Mouse (Mus musculus) heart, embryonic 15.5 days (tissue): Measurements from ENCODE around the gene Pbp2. TPM values are rescaled to one million over a fixed set of nuclear protein-coding genes. Genes with fewer than 3 reads are reported as not detected.
A peak's percentile ranks its signal among the peaks of the same experiment; 100 is the strongest.

Experiments used
- ATAC-seq: fragments of 200-750 bp; cut with Nextera tagmentation; replicated peaks from 2 replicates; pipeline ENCODE4 v1.8.0; 2017; ENCODE audit warnings: low read depth, moderate TSS enrichment; ENCODE audit not compliant: insufficient number of reproducible peaks, insufficient read depth, low FRiP score
- H3K27ac ChIP-seq: fragments of 300-500 bp; sonication (generic); 2 replicates; pipeline ENCODE4 v1.5.1; 2015; ENCODE audit warnings: mild to moderate bottlenecking, inconsistent platforms
- H3K27me3 ChIP-seq: fragments of 300-500 bp; sonication (generic); 2 replicates; pipeline ENCODE4 v1.6.1; 2015; ENCODE audit warnings: inconsistent platforms
- H3K36me3 ChIP-seq: fragments of 300-500 bp; sonication (generic); 2 replicates; pipeline ENCODE4 v1.6.1; 2015; ENCODE audit warnings: mild to moderate bottlenecking, inconsistent platforms
- H3K4me1 ChIP-seq: fragments of 300-500 bp; sonication (generic); replicated peaks from 2 replicates; pipeline ENCODE4 v1.6.1; 2015; ENCODE audit warnings: inconsistent platforms
- H3K4me2 ChIP-seq: fragments of 300-500 bp; sonication (generic); 2 replicates; pipeline ENCODE4 v1.6.1; 2015; ENCODE audit warnings: inconsistent platforms, mild to moderate bottlenecking, moderate library complexity
- H3K4me3 ChIP-seq: fragments of 300-500 bp; sonication (generic); 2 replicates; pipeline ENCODE4 v1.5.1; 2015; ENCODE audit warnings: mild to moderate bottlenecking, inconsistent platforms
- H3K9ac ChIP-seq: fragments of 300-500 bp; sonication (generic); 2 replicates; pipeline ENCODE4 v1.6.1; 2015; ENCODE audit warnings: mild to moderate bottlenecking, inconsistent platforms
- H3K9me3 ChIP-seq: fragments of 300-500 bp; sonication (generic); replicated peaks from 2 replicates; pipeline ENCODE4 v1.6.1; 2016; ENCODE audit warnings: inconsistent platforms
- WGBS: fragments of 180-500 bp; shearing (Covaris S2); methylation state at CpG from one replicate; pipeline ENCODE4 v1.1.7; 2015; ENCODE audit warnings: mixed read lengths; 5-methylcytosine and 5-hydroxymethylcytosine counted together
- polyA plus RNA-seq: library from polyadenylated mRNA; unstranded; fragments of >200 nt; fragmentation: Nextera tagmentation; extraction: Ambion mirVana; gene quantifications from 2 replicates; pipeline ENCODE4 v1.2.1, GENCODE M21; 2015

The Pbp2 gene
- 0.10 TPM in 1 of 2 replicates, not detected in the other for polyA plus RNA-seq

DNA sequence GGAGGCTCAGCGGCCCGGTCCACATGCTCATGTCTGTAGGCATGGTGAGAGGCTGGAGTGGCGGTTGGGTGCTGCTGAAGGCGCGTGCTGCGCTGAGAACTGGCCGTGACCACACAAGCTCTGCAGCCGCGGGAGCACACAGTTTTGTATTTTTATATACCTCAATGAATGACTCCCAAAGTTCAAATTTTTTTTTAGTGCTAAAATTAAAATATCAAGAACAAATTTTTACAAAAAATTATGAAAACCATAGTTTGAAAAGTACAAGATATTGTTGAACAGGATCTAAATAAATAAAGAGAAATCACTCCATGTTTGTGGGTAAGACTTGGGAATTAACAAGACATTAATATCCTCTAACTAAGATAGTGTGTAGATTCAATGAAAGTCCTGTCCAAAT is at the start of gene Pbp2:
TSS of gene Pbp2 (minus strand) at position 101 of the 400 bp plus-strand sequence.
- H3K27ac ChIP-seq = no peak within 1 kb of the TSS
- H3K4me1 ChIP-seq = no peaks in the 10 kb centered on the region
- no peak within 1 kb of the TSS for H3K4me3 ChIP-seq
- no peak within 1 kb of the TSS for H3K4me2 ChIP-seq
- H3K36me3 ChIP-seq = no peaks in the 10 kb centered on the region
- H3K9ac ChIP-seq = no peak within 1 kb of the TSS
- ATAC-seq = no peak
- H3K27me3 ChIP-seq = no peaks in the 10 kb centered on the region
- H3K9me3 ChIP-seq = no peaks in the 10 kb centered on the region
- 98% methylated on average over 9 of the region's 9 CpGs for WGBS

DNA sequence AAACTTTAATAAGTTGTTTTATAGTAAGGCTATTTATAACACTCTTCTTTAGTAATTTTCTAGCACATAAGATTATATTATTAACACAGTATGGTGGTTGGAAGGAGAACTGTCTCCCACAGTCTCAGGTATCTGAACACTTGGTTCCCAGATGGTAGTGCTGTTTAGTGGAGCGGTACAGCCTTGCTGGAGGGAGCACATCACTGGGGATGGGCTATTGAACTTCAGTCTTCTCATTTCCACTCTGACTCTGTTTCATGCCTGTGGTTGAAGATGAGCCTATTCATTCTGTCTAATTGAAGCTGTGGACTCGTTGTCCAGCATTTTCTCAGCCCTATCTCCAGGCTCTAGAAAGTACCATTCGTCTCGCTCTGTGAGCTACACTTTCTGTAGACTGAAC is 44.7 kb upstream of the Pbp2 start:
- 84% methylated on average over 4 of the region's 4 CpGs for WGBS
- no peak overlapping the region for H3K9ac ChIP-seq

DNA sequence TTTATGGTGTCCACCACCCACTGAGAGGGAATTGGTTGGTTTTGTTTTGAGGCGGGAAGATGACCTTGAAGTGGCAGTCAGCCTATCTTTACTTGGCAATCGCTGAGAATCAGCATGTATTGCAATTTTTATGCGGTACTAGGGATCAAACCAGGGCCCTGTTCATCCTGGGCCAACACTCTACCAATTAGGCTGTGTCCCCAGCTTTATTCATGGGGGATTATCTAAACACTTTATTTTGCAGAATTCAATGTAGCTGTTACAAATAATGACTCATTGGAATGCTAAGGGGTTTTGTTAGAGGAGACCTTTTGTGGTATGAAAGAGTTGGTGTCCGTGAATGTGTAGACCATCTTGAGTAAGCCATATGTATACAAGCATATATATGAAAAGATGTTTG is 42.3 kb upstream of the Pbp2 start:
- no peak overlapping the region for H3K9ac ChIP-seq
- H3K4me2 ChIP-seq = no peak overlapping the region
- no peak overlapping the region for H3K4me3 ChIP-seq
- peaks cover 6% of the 10 kb centered on the region for H3K4me1 ChIP-seq
- no peaks in the 10 kb centered on the region for H3K36me3 ChIP-seq
- no peak overlapping the region for H3K27ac ChIP-seq
- no peaks in the 10 kb centered on the region for H3K27me3 ChIP-seq
- no peak for ATAC-seq
- 77% methylated on average over 4 of the region's 4 CpGs for WGBS
- no peaks in the 10 kb centered on the region for H3K9me3 ChIP-seq

More for the DNA sequence above, 44.7 kb upstream of the Pbp2 start:
- H3K4me3 ChIP-seq = no peak overlapping the region
- no peak overlapping the region for H3K27ac ChIP-seq
- no peaks in the 10 kb centered on the region for H3K27me3 ChIP-seq
- no peak overlapping the region for H3K4me2 ChIP-seq
- no peaks in the 10 kb centered on the region for H3K9me3 ChIP-seq
- ATAC-seq = no peak
- H3K36me3 ChIP-seq = no peaks in the 10 kb centered on the region
- peaks cover 6% of the 10 kb centered on the region for H3K4me1 ChIP-seq

DNA sequence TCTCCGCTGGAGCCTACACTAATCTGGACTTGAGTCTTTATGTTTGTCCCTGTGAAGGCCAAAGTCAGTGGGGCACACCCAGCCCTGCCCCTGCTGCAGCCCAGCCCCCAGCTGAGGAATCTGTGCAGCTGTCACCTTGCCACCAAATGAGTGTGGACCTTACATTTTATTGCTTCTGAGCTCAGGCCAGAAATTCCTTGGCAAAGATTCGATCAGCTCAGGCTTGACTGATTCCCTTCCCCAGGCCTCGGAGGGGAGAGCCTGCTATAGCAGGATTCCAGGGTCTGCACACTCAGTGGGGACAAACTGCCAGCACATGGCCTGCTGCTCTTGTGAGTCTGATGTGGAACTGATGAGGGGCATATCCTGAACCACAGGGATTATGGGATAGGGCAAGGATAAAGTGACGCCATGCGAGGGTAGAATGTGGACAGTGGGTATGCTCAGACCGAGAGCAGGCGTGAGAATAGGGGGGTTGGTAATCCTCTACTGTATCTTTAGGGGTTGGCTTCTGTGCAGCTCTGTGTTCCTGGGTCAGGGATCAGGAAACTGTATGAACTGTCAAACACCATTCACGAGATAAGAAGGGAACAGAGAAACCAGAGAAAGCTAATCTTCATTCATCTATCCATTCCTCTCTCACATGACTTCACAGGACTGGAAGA is 41.6 kb upstream of the Pbp2 start:
- no peaks in the 10 kb centered on the region for H3K36me3 ChIP-seq
- no peak for ATAC-seq
- H3K9ac ChIP-seq = no peak overlapping the region
- peaks cover 6% of the 10 kb centered on the region for H3K4me1 ChIP-seq
- H3K27me3 ChIP-seq = no peaks in the 10 kb centered on the region
- no peak overlapping the region for H3K4me2 ChIP-seq
- no peaks in the 10 kb centered on the region for H3K9me3 ChIP-seq
- peak overlapping the region; percentile 26; the same call in 1 of the 2 replicates for H3K27ac ChIP-seq
- 49% methylated on average over 8 of the region's 8 CpGs for WGBS
- no peak overlapping the region for H3K4me3 ChIP-seq

DNA sequence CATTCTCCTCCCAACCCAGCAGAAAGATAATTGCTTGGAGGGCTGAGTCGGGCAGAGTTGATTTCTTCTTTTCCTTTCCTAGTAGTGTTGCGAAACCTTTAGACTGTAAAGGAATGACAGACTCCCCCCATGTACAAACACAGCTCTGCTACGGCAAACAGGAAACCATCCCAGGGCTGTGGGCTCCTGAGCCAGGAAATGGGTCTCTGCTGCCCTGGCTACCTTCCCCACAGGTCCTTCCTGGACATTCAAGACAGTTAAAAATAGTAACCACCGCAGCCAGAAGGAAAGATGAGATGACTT is 30.8 kb upstream of the Pbp2 start:
- no peaks in the 10 kb centered on the region for H3K9me3 ChIP-seq
- H3K4me2 ChIP-seq = no peak overlapping the region
- no peaks in the 10 kb centered on the region for H3K27me3 ChIP-seq

DNA sequence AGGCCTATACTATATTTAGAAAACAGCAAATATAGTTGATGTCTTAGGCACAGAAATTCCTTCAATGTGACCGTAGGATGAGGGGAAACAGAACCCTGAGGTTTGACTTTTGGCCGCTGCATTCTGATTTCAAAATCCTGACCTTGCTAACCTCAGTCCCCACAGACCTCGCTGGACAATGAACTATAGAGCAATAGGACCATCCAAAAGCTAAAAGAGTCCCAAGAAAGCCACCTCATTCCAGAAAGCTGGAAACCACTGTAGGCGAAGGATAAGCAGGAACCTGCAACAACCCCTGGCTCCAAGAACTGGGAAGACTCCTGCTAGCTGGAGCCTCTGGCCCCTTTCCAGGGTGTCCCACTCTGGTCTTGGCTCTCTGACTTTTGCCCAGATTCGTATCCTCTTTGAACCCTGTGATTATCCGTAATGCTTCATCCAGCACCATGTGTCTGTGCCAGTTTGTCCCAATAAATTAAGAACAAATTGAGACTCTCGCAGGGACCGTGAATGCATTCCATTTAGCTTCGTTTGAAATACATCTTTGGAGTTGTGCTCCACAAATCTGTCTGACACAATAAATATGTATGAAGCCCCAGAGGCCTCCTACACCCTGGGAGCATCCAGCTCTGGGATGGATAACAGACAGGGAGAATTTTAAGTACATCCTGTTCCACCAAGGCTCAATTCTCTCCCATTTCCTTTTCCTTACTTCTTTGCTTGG is 30.3 kb upstream of the Pbp2 start:
- H3K4me1 ChIP-seq = peaks cover 9% of the 10 kb centered on the region
- H3K9me3 ChIP-seq = no peaks in the 10 kb centered on the region
- 67% methylated on average over 9 of the region's 9 CpGs for WGBS
- no peak overlapping the region for H3K4me2 ChIP-seq
- H3K36me3 ChIP-seq = no peaks in the 10 kb centered on the region
- no peaks in the 10 kb centered on the region for H3K27me3 ChIP-seq
- no peak overlapping the region for H3K9ac ChIP-seq
- no peak overlapping the region for H3K4me3 ChIP-seq
- peak overlapping the region; percentile 24 for H3K27ac ChIP-seq
- no peak for ATAC-seq

More for the DNA sequence above, 30.8 kb upstream of the Pbp2 start:
- 0 out of 2 replicates have a peak, but pooled peaks have one; percentile 64 for ATAC-seq
- H3K9ac ChIP-seq = no peak overlapping the region
- peak overlapping the region; percentile 24 for H3K27ac ChIP-seq
- H3K4me3 ChIP-seq = no peak overlapping the region
- WGBS = 42% methylated on average over 4 of the region's 4 CpGs
- H3K36me3 ChIP-seq = no peaks in the 10 kb centered on the region
- peaks cover 9% of the 10 kb centered on the region for H3K4me1 ChIP-seq

DNA sequence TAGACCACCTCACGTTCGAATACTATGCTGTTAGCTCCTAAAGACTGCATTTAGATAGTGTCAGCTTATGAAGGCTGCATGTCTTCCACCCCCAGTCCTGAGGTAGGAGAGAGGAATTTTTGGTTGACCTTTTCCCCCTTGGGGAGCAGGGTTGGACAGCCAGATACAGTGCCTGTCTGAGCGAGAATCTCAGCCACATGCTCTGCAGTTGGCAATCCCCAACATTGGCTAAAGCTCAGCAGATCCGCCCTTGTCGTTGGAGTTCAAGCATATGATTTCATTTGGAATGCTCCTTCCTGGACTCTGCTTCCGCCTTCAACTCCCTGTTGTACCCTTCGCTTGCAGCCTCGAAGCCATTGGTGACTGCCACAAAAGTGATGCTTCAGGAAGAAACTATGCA is 26.2 kb upstream of the Pbp2 start:
- Histone ChIP-seq H3K27ac (no peak overlapping the region), H3K4me1 (peaks cover 17% of the 10 kb centered on the region), H3K27me3 (no peaks in the 10 kb centered on the region), H3K9ac (no peak overlapping the region), H3K9me3 (no peaks in the 10 kb centered on the region), H3K4me3 (no peak overlapping the region), H3K4me2 (no peak overlapping the region), H3K36me3 (no peaks in the 10 kb centered on the region)
- WGBS = 73% methylated on average over 8 of the region's 8 CpGs
- no peak for ATAC-seq

DNA sequence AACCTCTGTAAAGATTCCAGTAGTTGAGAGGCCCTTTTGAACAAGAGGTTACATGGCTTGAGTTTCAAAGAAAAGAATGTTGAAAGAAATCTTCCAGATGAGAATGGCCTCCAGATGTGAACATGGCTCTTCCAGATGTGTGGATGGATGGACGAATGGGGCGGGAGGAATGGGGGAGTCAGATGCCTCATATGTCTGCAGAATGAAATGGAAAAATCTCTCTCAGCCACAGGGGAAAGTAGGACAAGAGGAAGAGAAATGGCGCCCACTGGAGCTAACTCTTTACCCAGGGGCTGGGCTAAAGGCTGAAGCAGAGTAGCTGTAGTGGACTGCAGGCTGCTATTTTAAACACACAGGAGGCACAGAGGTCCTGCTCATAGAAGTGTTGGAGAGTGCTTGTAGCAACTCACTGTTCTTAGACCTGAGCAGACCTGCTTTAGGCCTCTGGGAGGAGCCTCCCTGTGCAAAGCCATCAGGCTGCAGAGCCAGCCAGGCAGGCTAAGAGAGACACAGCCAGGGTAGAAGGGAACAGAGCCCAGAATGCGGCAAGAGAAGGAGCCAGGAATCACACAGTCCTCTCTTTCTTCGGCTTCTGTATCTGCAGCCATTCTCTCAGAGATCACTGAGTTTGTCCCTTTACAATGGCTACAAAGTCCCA is 23.9 kb upstream of the Pbp2 start:
- peak; percentile 28 for ATAC-seq
- H3K4me1 ChIP-seq = peaks cover 9% of the 10 kb centered on the region

DNA sequence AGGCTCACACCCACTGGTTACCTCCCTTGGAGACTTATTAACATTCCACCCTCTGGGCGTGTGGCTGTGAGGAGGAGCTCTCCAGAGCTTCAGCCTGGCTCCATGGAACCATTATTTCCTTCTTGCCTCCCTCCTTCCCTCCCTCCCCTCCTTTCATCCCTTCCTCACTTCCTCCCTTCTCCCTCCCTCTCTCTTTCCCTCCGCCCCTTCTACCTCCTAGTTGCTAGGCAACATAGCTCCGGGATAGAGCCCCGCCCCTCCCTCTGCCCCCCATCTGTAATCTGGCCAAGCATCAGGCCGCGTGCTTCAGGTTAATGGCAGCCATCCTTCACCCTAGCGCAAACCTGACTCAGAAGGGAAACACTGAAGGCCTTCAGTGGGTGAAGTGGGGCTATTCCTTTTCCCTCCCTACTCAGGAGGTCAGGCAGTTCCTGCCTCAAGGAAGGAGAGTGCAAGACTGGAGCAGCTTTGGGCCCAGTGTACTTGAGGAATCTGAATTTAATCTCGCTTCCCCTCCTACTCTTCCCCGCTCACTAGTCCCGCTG is 22.6 kb upstream of the Pbp2 start:
- no peak overlapping the region for H3K4me3 ChIP-seq
- H3K36me3 ChIP-seq = no peaks in the 10 kb centered on the region
- H3K4me2 ChIP-seq = no peak overlapping the region
- 33% methylated on average over 10 of the region's 10 CpGs for WGBS
- H3K27me3 ChIP-seq = no peaks in the 10 kb centered on the region
- no peaks in the 10 kb centered on the region for H3K9me3 ChIP-seq
- H3K4me1 ChIP-seq = peaks cover 9% of the 10 kb centered on the region
- ATAC-seq = no peak
- H3K9ac ChIP-seq = no peak overlapping the region
- peak overlapping the region; percentile 59; the same call in 1 of the 2 replicates for H3K27ac ChIP-seq

More for the DNA sequence above, 23.9 kb upstream of the Pbp2 start:
- H3K4me3 ChIP-seq = no peak overlapping the region
- H3K36me3 ChIP-seq = no peaks in the 10 kb centered on the region
- H3K27ac ChIP-seq = peak overlapping the region; percentile 59
- H3K27me3 ChIP-seq = no peaks in the 10 kb centered on the region
- no peaks in the 10 kb centered on the region for H3K9me3 ChIP-seq
- no peak overlapping the region for H3K4me2 ChIP-seq
- no peak overlapping the region for H3K9ac ChIP-seq
- 61% methylated on average over 5 of the region's 5 CpGs for WGBS

DNA sequence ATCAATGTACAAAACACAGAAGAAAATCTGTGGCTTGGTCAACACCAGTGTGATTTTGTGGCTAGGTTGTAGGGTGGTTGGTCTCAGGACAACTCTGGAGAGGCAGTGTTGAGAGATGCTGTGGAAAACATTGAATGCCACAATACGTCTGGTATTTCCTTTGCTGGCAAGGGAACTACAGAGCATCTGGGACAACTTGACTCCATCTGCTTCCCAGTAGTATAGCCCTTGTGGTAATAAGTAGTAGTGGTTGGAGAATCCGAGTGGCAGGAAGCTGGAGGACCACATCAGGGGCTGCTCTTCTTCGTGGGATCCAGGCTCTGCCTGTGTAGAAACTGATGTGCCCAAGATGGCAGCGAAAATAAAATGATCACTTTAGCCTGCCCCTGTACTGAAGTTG is 21.7 kb upstream of the Pbp2 start:
- peaks cover 9% of the 10 kb centered on the region for H3K4me1 ChIP-seq
- no peaks in the 10 kb centered on the region for H3K36me3 ChIP-seq
- WGBS = 68% methylated on average over 4 of the region's 4 CpGs
- H3K9ac ChIP-seq = no peak overlapping the region
- no peaks in the 10 kb centered on the region for H3K9me3 ChIP-seq
- H3K27me3 ChIP-seq = no peaks in the 10 kb centered on the region
- H3K4me2 ChIP-seq = no peak overlapping the region
- no peak overlapping the region for H3K27ac ChIP-seq
- H3K4me3 ChIP-seq = no peak overlapping the region
- 0 out of 2 replicates have a peak, but pooled peaks have one; percentile 28 for ATAC-seq

DNA sequence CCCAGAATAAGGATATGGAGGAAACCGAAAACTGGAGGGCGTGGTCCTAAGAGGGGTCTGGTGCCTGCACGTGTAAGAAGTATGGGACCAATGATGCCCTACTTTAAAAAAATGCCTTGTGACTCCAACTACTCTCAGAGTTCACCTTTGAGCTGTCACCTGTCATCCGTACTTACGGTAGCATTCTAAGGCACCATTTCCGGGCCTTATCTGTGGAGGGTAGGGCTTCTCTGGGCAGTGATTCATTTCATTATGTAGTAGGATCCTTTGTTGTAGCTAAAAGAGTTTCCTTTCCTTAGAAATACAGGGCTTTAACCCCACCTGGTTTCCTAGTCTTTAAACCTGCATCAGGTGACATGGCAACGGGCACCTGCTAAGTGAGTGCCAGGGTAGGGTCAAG is 16.6 kb upstream of the Pbp2 start:
- H3K27me3 ChIP-seq = no peaks in the 10 kb centered on the region
- no peaks in the 10 kb centered on the region for H3K36me3 ChIP-seq
- 75% methylated on average over 7 of the region's 7 CpGs for WGBS
- no peak overlapping the region for H3K4me3 ChIP-seq
- no peak overlapping the region for H3K4me2 ChIP-seq
- no peak overlapping the region for H3K9ac ChIP-seq
- H3K27ac ChIP-seq = no peak overlapping the region
- ATAC-seq = no peak
- H3K9me3 ChIP-seq = no peaks in the 10 kb centered on the region
- H3K4me1 ChIP-seq = peaks cover 14% of the 10 kb centered on the region
